Mouse (Mus musculus) stomach, postnatal 0 days (tissue): ENCODE measurements around the gene Tmem214.

Source experiments
- CTCF ChIP-seq: IDR thresholded peaks from 2 replicates; pipeline ENCODE4 v1.5.1; 2016; ENCODE audit warnings: antibody characterized with exemption, low read depth, mild to moderate bottlenecking, moderate library complexity
- EP300 ChIP-seq: optimal IDR thresholded peaks from 2 replicates; pipeline ENCODE3; 2016; ENCODE audit warnings: antibody characterized with exemption

GRCm38 (mm10) chr5:30874365-30874764 lies 6.6 kb downstream of the Tmem214 start:
- TF ChIP-seq CTCF = no peak
- TF ChIP-seq EP300 = no peak
